Mouse (Mus musculus) spleen, adult 18-20 months (tissue): ENCODE data around the gene Kdm2b.

Source experiments
- DNase-seq, 2 experiments: peaks; one replicate each; pipeline ENCODE4 v3.0.0; 2022; ENCODE audit warnings: mixed read lengths in 2 of 2

Kdm2b gene

GRCm38 (mm10) chr5:122989551-122990330 lies at the start of gene Kdm2b:
Gene Kdm2b (minus strand): TSS chr5:122989823.
- no peak for DNase-seq

DNA sequence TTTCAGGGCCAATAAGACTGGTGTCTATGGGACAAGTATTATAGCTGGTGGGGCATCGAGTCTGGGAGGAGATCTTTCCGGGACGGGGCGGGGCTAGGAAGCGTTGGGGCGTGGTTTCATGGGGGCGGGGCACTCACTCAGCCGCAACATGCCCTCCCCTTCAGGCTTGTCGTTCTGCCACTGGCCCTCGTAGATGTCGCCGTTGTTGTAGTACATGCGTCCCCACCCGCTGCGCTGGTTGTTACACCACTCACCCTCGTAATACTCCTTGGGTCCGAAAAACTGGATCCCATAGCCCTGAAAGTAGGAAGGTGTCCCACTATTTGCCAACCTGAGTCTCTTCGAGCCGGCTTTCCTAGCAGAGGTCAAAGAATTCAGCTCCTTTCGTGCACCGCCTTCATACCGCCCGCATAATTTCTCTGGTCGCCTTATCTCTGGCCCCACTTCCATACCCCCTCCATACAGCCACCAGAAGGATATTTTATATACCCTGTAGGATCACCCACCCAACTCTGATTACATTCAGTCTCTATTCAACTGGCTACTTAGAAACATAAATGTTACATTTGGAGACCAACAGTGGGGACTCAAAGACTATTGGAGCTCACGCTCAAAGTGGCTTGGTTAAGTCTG lies 49.6 kb upstream of the Kdm2b start:
- peak; percentile 84 to 93 for DNase-seq

GRCm38 (mm10) chr5:123038115-123038514 lies 48.5 kb upstream of the Kdm2b start:
- DNase-seq, result no peak

DNA sequence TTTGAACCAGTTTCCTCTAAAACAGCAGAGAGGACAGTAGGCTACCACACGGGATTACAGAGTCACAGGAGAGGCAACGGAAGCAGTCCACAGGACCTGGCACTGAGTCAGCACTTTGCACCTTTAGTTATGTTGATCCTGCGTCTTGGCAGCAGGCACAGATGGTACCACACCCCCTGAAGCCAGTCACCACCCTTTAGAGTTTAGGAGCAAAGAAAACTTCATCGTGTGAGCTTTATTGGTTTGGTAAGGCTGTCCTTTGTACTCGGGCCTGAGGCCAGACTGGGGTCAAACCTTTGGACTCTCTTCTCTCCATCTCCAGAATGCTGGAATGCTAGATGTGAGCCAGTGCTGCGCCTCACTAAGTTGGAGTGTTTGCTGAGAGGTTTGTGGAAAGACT lies 45.9 kb upstream of the Kdm2b start:
- DNase-seq, result no peak

- DNase-seq, result no peak
Measured at GRCm38 (mm10) chr5:123035089-123035488, 45.5 kb upstream of the Kdm2b start.

- DNase-seq, result no peak
Measured at GRCm38 (mm10) chr5:123033646-123034160, 44.1 kb upstream of the Kdm2b start.

DNA sequence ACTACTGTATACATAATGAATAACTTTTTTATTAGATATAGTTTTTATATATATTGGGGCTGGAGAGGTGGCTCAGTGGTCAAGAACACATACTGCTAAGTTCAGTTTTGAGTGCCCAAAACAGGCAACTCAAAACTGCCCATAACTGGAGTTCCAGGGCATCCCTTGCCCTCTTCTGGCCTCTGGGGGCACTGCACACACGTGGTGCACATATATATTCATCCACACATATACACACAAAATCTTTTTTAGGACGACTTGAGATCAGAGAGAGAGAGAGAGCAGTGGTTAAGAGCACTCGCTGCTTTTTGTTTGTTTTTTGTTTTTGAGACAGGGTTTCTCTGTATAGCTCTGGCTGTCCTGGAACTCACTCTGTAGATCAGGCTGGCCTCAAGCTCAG lies 41.7 kb upstream of the Kdm2b start:
- no peak for DNase-seq

GRCm38 (mm10) chr5:123029729-123030128 lies 40.1 kb upstream of the Kdm2b start:
- DNase-seq, result no peak

DNA sequence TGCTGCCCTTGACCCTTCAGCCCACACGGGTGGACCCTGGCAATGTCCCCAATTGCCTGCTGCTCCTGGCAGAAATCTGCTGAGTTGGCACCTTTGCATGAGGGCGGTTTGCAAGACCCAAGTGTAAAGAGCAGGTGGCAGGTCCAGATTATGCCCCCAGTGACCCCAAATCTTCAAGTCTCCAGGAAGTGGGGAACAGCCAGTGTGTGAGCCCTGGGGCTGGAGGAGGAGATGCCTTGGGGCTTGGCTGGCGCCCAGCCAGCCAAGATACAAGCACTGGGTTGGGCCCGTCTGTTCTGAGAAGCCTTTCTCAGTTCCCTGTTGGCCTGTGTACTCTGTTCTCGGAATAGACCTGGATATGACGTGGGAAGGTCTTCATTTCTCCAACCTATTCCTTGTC lies 37.8 kb upstream of the Kdm2b start:
- DNase-seq, result no peak

DNA sequence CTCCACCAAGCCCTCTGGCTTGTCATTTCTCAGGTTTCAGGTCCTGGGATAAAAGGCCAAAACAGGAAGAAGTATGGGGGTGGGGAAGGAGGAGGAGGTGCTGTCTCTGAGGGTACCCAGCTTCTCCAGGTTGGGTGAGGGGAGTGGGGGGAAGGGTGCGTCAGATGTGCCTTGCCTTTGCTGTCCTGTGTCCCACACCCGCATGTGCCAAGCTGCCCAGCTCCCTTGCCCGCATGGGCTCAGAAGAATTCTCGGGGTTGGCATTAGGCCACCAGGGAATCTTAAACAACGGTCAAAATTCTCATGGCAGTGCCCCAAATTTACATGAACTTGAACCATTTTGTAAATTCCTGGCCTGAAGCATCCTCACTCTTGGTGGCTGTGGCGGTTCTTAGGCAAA lies 36.8 kb upstream of the Kdm2b start:
- no peak for DNase-seq

DNA sequence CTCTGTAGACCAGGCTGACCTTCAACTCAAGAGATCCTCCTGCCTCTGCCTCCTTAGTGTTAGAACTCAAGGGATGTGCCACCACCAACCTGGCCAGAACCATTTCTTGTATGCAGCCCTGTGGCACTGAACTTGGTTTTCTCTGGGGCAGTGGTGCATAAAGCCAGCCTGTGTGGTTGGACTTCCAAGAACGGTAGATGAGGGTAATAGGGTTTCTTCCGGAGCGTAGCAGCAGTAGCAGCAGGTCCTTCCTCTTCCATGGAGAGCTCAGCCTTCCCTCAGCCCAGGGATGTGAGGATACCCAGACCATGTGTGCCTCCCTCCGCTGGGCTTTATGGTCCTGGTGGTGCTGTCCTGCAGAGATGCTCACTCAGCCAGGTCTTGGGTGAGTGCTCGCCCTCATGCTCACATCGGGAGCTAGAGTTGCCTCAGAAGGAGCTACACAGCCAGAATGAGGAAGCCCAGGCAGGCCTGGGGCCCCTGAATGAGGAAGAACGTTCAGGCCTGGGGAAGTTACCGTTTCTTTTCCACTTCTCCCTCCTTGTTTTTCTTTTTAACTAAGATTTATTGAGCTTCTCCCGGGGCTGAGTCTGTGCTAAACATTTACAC lies 35.4 kb upstream of the Kdm2b start:
- DNase-seq, result peak; percentile 46 to 60

- no peak for DNase-seq
Measured at GRCm38 (mm10) chr5:123024312-123024711, 34.7 kb upstream of the Kdm2b start.

DNA sequence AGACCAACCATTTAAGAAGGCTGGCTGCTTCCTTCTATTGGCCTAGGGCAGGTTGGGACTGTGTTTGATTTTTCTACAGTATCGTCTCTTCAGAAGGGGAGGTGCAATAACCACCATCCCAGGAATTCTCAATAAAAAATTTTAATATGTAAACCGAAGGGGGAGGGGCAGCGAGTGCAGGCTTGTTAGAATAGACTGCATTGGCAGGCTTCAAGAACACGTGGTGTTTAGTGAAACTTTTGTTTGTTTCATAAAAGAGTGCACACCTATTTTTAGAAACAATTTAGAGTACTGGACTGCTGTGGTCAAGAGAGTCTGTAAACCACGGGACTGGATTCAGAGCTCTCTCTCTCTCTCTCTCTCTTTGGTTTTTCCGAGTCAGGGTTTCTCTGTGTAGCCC lies 33.4 kb upstream of the Kdm2b start:
- DNase-seq, result no peak

GRCm38 (mm10) chr5:123021438-123021837 lies 31.8 kb upstream of the Kdm2b start:
- DNase-seq, result no peak

DNA sequence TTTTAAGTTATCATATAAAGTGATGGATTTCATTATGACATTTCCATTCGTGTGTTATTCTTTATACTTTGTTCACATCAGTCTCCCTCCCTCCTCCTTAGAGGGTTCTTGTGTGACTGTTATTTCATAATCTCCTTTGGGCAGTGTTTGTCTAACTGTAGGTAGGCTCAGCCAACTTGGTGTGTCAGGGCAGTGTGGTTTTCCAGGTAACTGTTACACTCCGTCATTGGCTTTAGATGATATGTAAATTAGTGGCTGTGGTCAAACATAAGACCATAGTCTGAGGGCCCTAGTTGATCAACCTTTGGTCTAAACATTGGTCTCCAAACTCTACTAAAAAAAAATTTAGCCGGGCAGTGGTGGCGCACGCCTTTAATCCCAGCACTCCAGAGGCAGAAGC lies 30.8 kb upstream of the Kdm2b start:
- no peak for DNase-seq

- no peak for DNase-seq
Measured at GRCm38 (mm10) chr5:123019336-123020016, 29.9 kb upstream of the Kdm2b start.

- no peak for DNase-seq
Measured at GRCm38 (mm10) chr5:123017504-123017903, 27.9 kb upstream of the Kdm2b start.

DNA sequence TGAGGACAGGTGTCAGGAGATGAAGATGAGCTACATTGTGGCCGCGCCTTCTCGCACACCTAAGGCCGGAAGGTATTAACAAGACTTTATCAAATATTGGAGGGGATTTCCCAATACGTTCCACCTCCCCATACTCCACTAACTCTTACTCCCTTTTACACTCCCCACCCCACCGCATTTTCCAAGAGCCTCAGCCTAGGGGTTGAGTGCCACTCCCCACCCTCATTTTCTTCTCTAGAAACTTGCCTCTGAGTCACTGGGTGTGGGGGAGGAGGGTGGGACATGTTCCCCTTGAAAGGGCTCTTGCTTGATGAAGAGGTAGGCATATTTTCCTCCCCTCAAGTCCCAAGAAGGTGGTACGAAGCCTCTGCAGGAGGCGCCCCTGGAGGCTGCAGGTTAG lies 26.3 kb upstream of the Kdm2b start:
- DNase-seq, result no peak

GRCm38 (mm10) chr5:123014753-123015701 lies 25.4 kb upstream of the Kdm2b start, which contains the start of gene Orai1:
Gene Orai1 (plus strand): TSS chr5:123015074.
- DNase-seq, result peak; percentile 97 to 99

- peak; percentile 41 to 64 for DNase-seq
Measured at GRCm38 (mm10) chr5:123013599-123014315, 24.1 kb upstream of the Kdm2b start.

DNA sequence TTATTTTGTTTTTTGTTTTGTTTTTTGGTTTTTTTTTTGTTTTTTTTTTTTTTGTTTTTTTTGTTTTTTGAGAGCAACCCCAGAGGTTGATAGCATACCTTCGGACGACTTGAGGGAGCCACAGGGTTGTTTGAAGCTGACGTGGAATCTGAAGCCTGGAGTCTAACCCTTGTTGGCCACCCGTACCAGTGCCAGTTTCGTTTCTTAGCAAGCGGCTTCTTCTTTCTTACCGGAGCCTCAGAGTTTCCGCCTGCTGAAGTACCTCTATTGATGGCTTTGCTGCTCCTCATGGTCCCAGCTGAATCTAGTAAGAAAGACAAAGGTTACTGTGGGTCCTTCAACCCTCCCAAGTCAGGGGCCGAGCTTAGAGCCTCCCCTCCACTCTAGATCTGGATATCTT lies 22.1 kb upstream of the Kdm2b start:
- DNase-seq, result no peak
